Mouse (Mus musculus) kidney, postnatal 14 days (tissue): Measurements from ENCODE around the gene Tmem114.
A peak's percentile ranks its signal among the peaks of the same experiment; 100 is the strongest.

Experiments
- DNase-seq: peaks from one replicate; pipeline ENCODE4 v3.0.0; 2022; ENCODE audit warnings: mixed read lengths

The Tmem114 gene

GRCm38 (mm10) chr16:8424971-8425330 is at the start of gene Tmem114:
Tmem114 (minus strand) TSS chr16:8425136.
- peak; percentile 29 for DNase-seq

- peak; percentile 95 for DNase-seq
Measured at GRCm38 (mm10) chr16:8470603-8471481, 45.9 kb upstream of the Tmem114 start, which contains the start of gene Mettl22. Mettl22 (plus strand) TSS chr16:8470788.

- DNase-seq, result no peak
Measured at GRCm38 (mm10) chr16:8470132-8470531, 45.2 kb upstream of the Tmem114 start.

GRCm38 (mm10) chr16:8459098-8459497 is 34.2 kb upstream of the Tmem114 start:
- DNase-seq, result peak; percentile 46

GRCm38 (mm10) chr16:8458391-8458790 is 33.5 kb upstream of the Tmem114 start:
- DNase-seq, result no peak

GRCm38 (mm10) chr16:8455221-8455620 is 30.3 kb upstream of the Tmem114 start:
- no peak for DNase-seq

- DNase-seq, result no peak
Measured at GRCm38 (mm10) chr16:8453301-8453700, 28.4 kb upstream of the Tmem114 start.

- no peak for DNase-seq
Measured at GRCm38 (mm10) chr16:8446256-8446655, 21.3 kb upstream of the Tmem114 start.

GRCm38 (mm10) chr16:8444911-8445310 is 20.0 kb upstream of the Tmem114 start:
- DNase-seq, result no peak

GRCm38 (mm10) chr16:8432616-8433015 is 7.7 kb upstream of the Tmem114 start:
- no peak for DNase-seq

GRCm38 (mm10) chr16:8429531-8429930 is 4.6 kb upstream of the Tmem114 start:
- no peak for DNase-seq

- no peak for DNase-seq
Measured at GRCm38 (mm10) chr16:8425736-8426135, 800 bp upstream of the Tmem114 start.

GRCm38 (mm10) chr16:8424161-8424970 is 570 bp downstream of the Tmem114 start:
- DNase-seq, result no peak

- no peak for DNase-seq
Measured at GRCm38 (mm10) chr16:8423626-8424114, 1.3 kb downstream of the Tmem114 start.

- no peak for DNase-seq
Measured at GRCm38 (mm10) chr16:8420842-8421241, 4.1 kb downstream of the Tmem114 start.

- DNase-seq, result no peak
Measured at GRCm38 (mm10) chr16:8420381-8420780, 4.6 kb downstream of the Tmem114 start.

- DNase-seq, result no peak
Measured at GRCm38 (mm10) chr16:8419666-8420065, 5.3 kb downstream of the Tmem114 start.

GRCm38 (mm10) chr16:8418126-8418525 is 6.8 kb downstream of the Tmem114 start:
- no peak for DNase-seq

GRCm38 (mm10) chr16:8417011-8417720 is 7.8 kb downstream of the Tmem114 start:
- DNase-seq, result no peak

GRCm38 (mm10) chr16:8415996-8416395 is 8.9 kb downstream of the Tmem114 start:
- DNase-seq, result no peak

- no peak for DNase-seq
Measured at GRCm38 (mm10) chr16:8413441-8413840, 11.5 kb downstream of the Tmem114 start.

- DNase-seq, result peak; percentile 52
Measured at GRCm38 (mm10) chr16:8412213-8412612, 12.7 kb downstream of the Tmem114 start.

- no peak for DNase-seq
Measured at GRCm38 (mm10) chr16:8409197-8409596, 15.7 kb downstream of the Tmem114 start.
